Mouse (Mus musculus) cortical plate, adult 2 months (tissue): Measurements from ENCODE around the gene Chd4. TPM values are rescaled to one million over a fixed set of nuclear protein-coding genes. Genes with fewer than 3 reads are reported as not detected.

Source experiments
- H3K27ac ChIP-seq: fragments of 200-500 bp; 2 replicates; pipeline ENCODE4 v1.5.1; 2012; ENCODE audit warnings: low read length, control low read depth, inconsistent platforms; ENCODE audit not compliant: insufficient read depth
- H3K4me1 ChIP-seq: fragments of 200-500 bp; 2 replicates; pipeline ENCODE4 v1.6.1; 2011; ENCODE audit warnings: low read length; ENCODE audit not compliant: control insufficient read depth, insufficient read depth
- H3K4me3 ChIP-seq: fragments of 200-500 bp; 2 replicates; pipeline ENCODE4 v1.5.1; 2011; ENCODE audit warnings: mild to moderate bottlenecking, low read length, control low read depth; ENCODE audit not compliant: insufficient read depth
- CTCF ChIP-seq: fragments of 200-500 bp; IDR thresholded peaks from 2 replicates; pipeline ENCODE4 v1.5.1; 2011; ENCODE audit warnings: mild to moderate bottlenecking, control low read depth, low read length; ENCODE audit not compliant: insufficient read depth; ENCODE audit errors: extremely low read depth
- POLR2A ChIP-seq: fragments of 200-500 bp; IDR thresholded peaks from 2 replicates; pipeline ENCODE4 v1.6.1; 2011; ENCODE audit warnings: mild to moderate bottlenecking, low read length, control low read depth; ENCODE audit not compliant: insufficient read depth; ENCODE audit errors: extremely low read depth
- polyA plus RNA-seq: library from polyadenylated mRNA; depleted of rRNA; stranded (reverse); fragments of >200 nt; gene quantifications from 2 replicates; pipeline ENCODE4 v1.2.3, GENCODE M21; 2012

Gene Chd4
- polyA plus RNA-seq, 1 experiment: 79.0 TPM

GRCm38 (mm10) chr6:125099421-125099971 is 3.7 kb downstream of the Chd4 start:
- peak overlapping the region; percentile 43 for H3K27ac ChIP-seq
- TF ChIP-seq CTCF: no peak
- TF ChIP-seq POLR2A: no peak
- peak overlapping the region; percentile 94; the same call in 1 of the 2 replicates for H3K4me3 ChIP-seq
- peaks cover 19% of the 10 kb centered on the region for H3K4me1 ChIP-seq

GRCm38 (mm10) chr6:125101444-125101843 is 5.7 kb downstream of the Chd4 start:
- Histone ChIP-seq H3K4me1 (peaks cover 17% of the 10 kb centered on the region), H3K4me3 (no peak overlapping the region), H3K27ac (no peak overlapping the region)
- no peak for TF ChIP-seq CTCF
- TF ChIP-seq POLR2A: no peak

- Histone ChIP-seq H3K4me1 (peaks cover 10% of the 10 kb centered on the region), H3K27ac (no peak overlapping the region), H3K4me3 (no peak overlapping the region)
- TF ChIP-seq CTCF: no peak
- no peak for TF ChIP-seq POLR2A
Measured at GRCm38 (mm10) chr6:125104223-125104622, 8.4 kb downstream of the Chd4 start.

GRCm38 (mm10) chr6:125107705-125108104 is 11.9 kb downstream of the Chd4 start:
- no peak overlapping the region for H3K4me3 ChIP-seq
- no peak overlapping the region for H3K27ac ChIP-seq
- H3K4me1 ChIP-seq: no peaks in the 10 kb centered on the region
- TF ChIP-seq POLR2A (no peak), CTCF (no peak)

- TF ChIP-seq CTCF (no peak), POLR2A (no peak)
- no peaks in the 10 kb centered on the region for H3K4me1 ChIP-seq
Measured at GRCm38 (mm10) chr6:125109371-125109770, 13.6 kb downstream of the Chd4 start.

GRCm38 (mm10) chr6:125110927-125111326 is 15.1 kb downstream of the Chd4 start:
- Histone ChIP-seq H3K4me3 (no peak overlapping the region), H3K4me1 (no peaks in the 10 kb centered on the region), H3K27ac (no peak overlapping the region)
- TF ChIP-seq CTCF (peak; percentile 36; the same call in 1 of the 2 replicates), POLR2A (no peak)

More at GRCm38 (mm10) chr6:125109371-125109770, 13.6 kb downstream of the Chd4 start:
- Histone ChIP-seq H3K27ac (no peak overlapping the region), H3K4me3 (no peak overlapping the region)

- no peak overlapping the region for H3K27ac ChIP-seq
- H3K4me1 ChIP-seq: no peaks in the 10 kb centered on the region
- TF ChIP-seq POLR2A (no peak), CTCF (no peak)
Measured at GRCm38 (mm10) chr6:125112553-125112952, 16.8 kb downstream of the Chd4 start.

GRCm38 (mm10) chr6:125119387-125119786 is 23.6 kb downstream of the Chd4 start:
- H3K4me3 ChIP-seq: no peak overlapping the region
- H3K4me1 ChIP-seq: no peaks in the 10 kb centered on the region
- TF ChIP-seq CTCF: no peak
- TF ChIP-seq POLR2A: no peak
- H3K27ac ChIP-seq: no peak overlapping the region

More at GRCm38 (mm10) chr6:125112553-125112952, 16.8 kb downstream of the Chd4 start:
- no peak overlapping the region for H3K4me3 ChIP-seq

GRCm38 (mm10) chr6:125128724-125129123 is 32.9 kb downstream of the Chd4 start:
- Histone ChIP-seq H3K4me3 (no peak overlapping the region), H3K4me1 (peaks cover 1% of the 10 kb centered on the region; the same call in 1 of the 2 replicates), H3K27ac (no peak overlapping the region)
- TF ChIP-seq POLR2A (no peak), CTCF (no peak)

GRCm38 (mm10) chr6:125129710-125130402 is 34.1 kb downstream of the Chd4 start:
- H3K27ac ChIP-seq: no peak overlapping the region
- H3K4me1 ChIP-seq: peaks cover 1% of the 10 kb centered on the region; the same call in 1 of the 2 replicates
- no peak for TF ChIP-seq CTCF
- no peak for TF ChIP-seq POLR2A
- no peak overlapping the region for H3K4me3 ChIP-seq
